Comparison of ENCODE assay signal across 8 mouse cellular contexts in the genomic region with DNA sequence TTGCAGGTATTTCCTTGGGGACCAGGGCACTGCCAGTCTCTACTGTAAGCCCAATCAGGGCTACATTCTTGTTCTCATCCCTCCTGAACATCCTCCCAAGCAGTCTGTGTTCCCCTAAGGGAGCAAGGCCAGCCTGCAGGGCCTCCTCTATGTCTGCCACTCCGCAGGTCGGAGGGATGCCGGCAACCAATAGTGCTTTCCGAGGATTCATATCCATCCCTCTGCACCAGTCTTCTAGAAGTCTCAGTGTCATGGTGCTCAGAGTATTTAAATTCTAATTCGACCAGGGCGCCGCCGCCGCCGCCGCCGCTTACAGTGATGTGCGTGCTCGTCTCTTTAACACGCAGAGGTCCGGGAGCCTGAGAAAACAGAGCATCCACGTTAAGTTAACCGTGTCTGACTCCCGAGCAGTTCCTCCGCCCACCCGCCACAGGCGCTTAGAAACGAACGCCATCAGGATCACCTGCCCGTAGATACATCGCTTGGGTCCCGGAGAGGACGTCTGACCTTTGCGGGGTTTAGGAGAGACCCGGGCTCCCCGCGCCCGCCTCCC. TPM values are rescaled to one million over a fixed set of nuclear protein-coding genes. Genes with fewer than 3 reads are reported as not detected.
DNase-seq lines count a peak whose midpoint lies in the region; ATAC-seq and TF ChIP-seq lines count a peak whose summit lies in the region.

No protein-coding gene starts in this region.

- no peaks in the 10 kb centered on the region for H3K27me3 ChIP-seq in lung, postnatal 0 days (replicated peaks; ENCODE audit: insufficient read depth, low read length)
- H3K27me3 ChIP-seq in intestine, embryonic 15.5 days (replicated peaks): no peaks in the 10 kb centered on the region
- H3K27me3 ChIP-seq in neural tube, embryonic 13.5 days: no peaks in the 10 kb centered on the region

- no peak for TF ChIP-seq CTCF in lung, postnatal 0 days (IDR thresholded peaks at IDR 0.05)

- peak overlapping the region; percentile 74 for H3K4me3 ChIP-seq in lung, postnatal 0 days (ENCODE audit: low read depth, low read length)
- H3K4me3 ChIP-seq in intestine, embryonic 15.5 days (replicated peaks): peak overlapping the region; percentile 93
- peak overlapping the region; percentile 83 for H3K4me3 ChIP-seq in neural tube, embryonic 13.5 days

- DNase-seq in cerebellum, adult 11-12 months: no peak
- DNase-seq in lung, postnatal 0 days (ENCODE audit: low spot score): no peak
- DNase-seq in lung, postnatal 10 days: no peak
- no peak for DNase-seq in c-Kit-positive CD71-positive TER-119-positive erythroid progenitor cells, embryonic 14.5 days (ENCODE audit: low spot score)
- DNase-seq in urinary bladder, postnatal 25 days (ENCODE audit: low spot score): no peak

- no peaks in the 10 kb centered on the region for H3K9me3 ChIP-seq in lung, postnatal 0 days (ENCODE audit: low read length)
- no peaks in the 10 kb centered on the region for H3K9me3 ChIP-seq in intestine, embryonic 15.5 days
- no peaks in the 10 kb centered on the region for H3K9me3 ChIP-seq in neural tube, embryonic 13.5 days

- WGBS in lung, postnatal 0 days: 4% methylated on average over 33 of the region's 33 CpGs
- under 1% methylated on average over 33 of the region's 33 CpGs for WGBS in intestine, embryonic 15.5 days
- WGBS in neural tube, embryonic 13.5 days: under 1% methylated on average over 33 of the region's 33 CpGs

- no peak for TF ChIP-seq EP300 in lung, postnatal 0 days (IDR thresholded peaks at IDR 0.05)

- peak overlapping the region; percentile 94 for H3K27ac ChIP-seq in lung, postnatal 0 days (ENCODE audit: low read length)
- H3K27ac ChIP-seq in intestine, embryonic 15.5 days: peak overlapping the region; percentile 95
- peak overlapping the region; percentile 94 for H3K27ac ChIP-seq in neural tube, embryonic 13.5 days (replicated peaks)

- H3K4me2 ChIP-seq in lung, postnatal 0 days (replicated peaks; ENCODE audit: low read depth, low read length): peak overlapping the region; percentile 92
- peak overlapping the region; percentile 81 for H3K4me2 ChIP-seq in intestine, embryonic 15.5 days (replicated peaks)
- peak overlapping the region; percentile 88 for H3K4me2 ChIP-seq in neural tube, embryonic 13.5 days

- peaks cover 5% of the 10 kb centered on the region; the same call in 1 of the 2 replicates for H3K4me1 ChIP-seq in lung, postnatal 0 days (ENCODE audit: insufficient read depth, low read depth, low read length)
- peaks cover 15% of the 10 kb centered on the region for H3K4me1 ChIP-seq in intestine, embryonic 15.5 days (replicated peaks)
- peaks cover 27% of the 10 kb centered on the region for H3K4me1 ChIP-seq in neural tube, embryonic 13.5 days (replicated peaks)

- peak; percentile 65 for ATAC-seq in cerebellum, adult (ENCODE audit: insufficient number of reproducible peaks, low FRiP score, low TSS enrichment)
- peak; percentile 4 for ATAC-seq in lung, postnatal 0 days
- ATAC-seq in intestine, embryonic 15.5 days: no peak; the same call in 1 of the 2 replicates
- ATAC-seq in neural tube, embryonic 13.5 days (ENCODE audit: low read depth): peak; percentile 75

- peak overlapping the region; percentile 73 for H3K9ac ChIP-seq in lung, postnatal 0 days (replicated peaks; ENCODE audit: low read depth)
- peak overlapping the region; percentile 85 for H3K9ac ChIP-seq in intestine, embryonic 15.5 days
- peak overlapping the region; percentile 92 for H3K9ac ChIP-seq in neural tube, embryonic 13.5 days

- H3K36me3 ChIP-seq in lung, postnatal 0 days (ENCODE audit: insufficient read depth, low read length): no peaks in the 10 kb centered on the region
- H3K36me3 ChIP-seq in intestine, embryonic 15.5 days: 0 out of 2 replicates have a peak, but pooled peaks cover 3% of the 10 kb centered on the region
- H3K36me3 ChIP-seq in neural tube, embryonic 13.5 days: peaks cover 12% of the 10 kb centered on the region; the same call in 1 of the 2 replicates

RNA-seq across cellular contexts. Expression of gene Moap1, which starts 0.3 kb away (rescaled TPM):
- 9.7 and 10.1 TPM in 2 replicates for polyA plus RNA-seq in lung, postnatal 0 days (2015; fragmentation: Nextera tagmentation; extraction: Ambion mirVana)
- 20.5 and 23.1 TPM in 2 replicates for polyA plus RNA-seq in intestine, embryonic 15.5 days (2015; fragmentation: Nextera tagmentation; extraction: Ambion mirVana)
- 53.0 and 58.6 TPM in 2 replicates for polyA plus RNA-seq in neural tube, embryonic 13.5 days (2015; fragmentation: Nextera tagmentation; extraction: Ambion mirVana)

RNA-seq across cellular contexts. Expression of gene Tmem251, which starts 0.5 kb away (rescaled TPM):
- polyA plus RNA-seq in lung, postnatal 0 days (2015; fragmentation: Nextera tagmentation; extraction: Ambion mirVana): 9.9 and 12.5 TPM in 2 replicates
- 15.3 and 16.3 TPM in 2 replicates for polyA plus RNA-seq in intestine, embryonic 15.5 days (2015; fragmentation: Nextera tagmentation; extraction: Ambion mirVana)
- polyA plus RNA-seq in neural tube, embryonic 13.5 days (2015; fragmentation: Nextera tagmentation; extraction: Ambion mirVana): 11.0 and 13.3 TPM in 2 replicates

RNA-seq across cellular contexts. Expression of gene Gm28051, which starts 14.5 kb away (rescaled TPM):
- not detected in 2 replicates for polyA plus RNA-seq in lung, postnatal 0 days (2015; fragmentation: Nextera tagmentation; extraction: Ambion mirVana)
- polyA plus RNA-seq in intestine, embryonic 15.5 days (2015; fragmentation: Nextera tagmentation; extraction: Ambion mirVana): not detected in 2 replicates
- polyA plus RNA-seq in neural tube, embryonic 13.5 days (2015; fragmentation: Nextera tagmentation; extraction: Ambion mirVana): not detected in 2 replicates

RNA-seq across cellular contexts. Expression of gene Gon7, which starts 14.5 kb away (rescaled TPM):
- 15.1 and 17.6 TPM in 2 replicates for polyA plus RNA-seq in lung, postnatal 0 days (2015; fragmentation: Nextera tagmentation; extraction: Ambion mirVana)
- polyA plus RNA-seq in intestine, embryonic 15.5 days (2015; fragmentation: Nextera tagmentation; extraction: Ambion mirVana): 30.8 and 31.2 TPM in 2 replicates
- 50.3 and 50.8 TPM in 2 replicates for polyA plus RNA-seq in neural tube, embryonic 13.5 days (2015; fragmentation: Nextera tagmentation; extraction: Ambion mirVana)

RNA-seq across cellular contexts. Expression of gene Ubr7, which starts 14.7 kb away (rescaled TPM):
- 20.7 and 23.1 TPM in 2 replicates for polyA plus RNA-seq in lung, postnatal 0 days (2015; fragmentation: Nextera tagmentation; extraction: Ambion mirVana)
- 32.2 and 36.8 TPM in 2 replicates for polyA plus RNA-seq in intestine, embryonic 15.5 days (2015; fragmentation: Nextera tagmentation; extraction: Ambion mirVana)
- 39.0 and 40.9 TPM in 2 replicates for polyA plus RNA-seq in neural tube, embryonic 13.5 days (2015; fragmentation: Nextera tagmentation; extraction: Ambion mirVana)
